Mouse (Mus musculus): ENCODE measurements around the gene Vpreb3. TPM values are rescaled to one million over a fixed set of nuclear protein-coding genes. Genes with fewer than 3 reads are reported as not detected.
"Not testable (repeated sequence)": the region's sequence is repeated elsewhere in the genome, so short reads cannot be mapped to it uniquely, and the experiment has no call there.

Gene Vpreb3
- total RNA-seq, 2 experiments from 2014 or later, result not detected

- intact Hi-C loops (cut with DNase I), result loop anchor here (5.0 to 10.0 kb wide), 3 partner anchors 54 to 367 kb away; partner anchors contain the start of gene Ggt5
- peak; percentile 38 for DNase-seq
Observed at GRCm38 (mm10) chr10:75951424-75952050, 8.7 kb downstream of the Vpreb3 start.

- DNase-seq, result no peak
- intact Hi-C loops (cut with DNase I), result loop anchor here (5.0 to 10.0 kb wide), 3 partner anchors 57 to 370 kb away; partner anchors contain the start of gene Ggt5
Observed at GRCm38 (mm10) chr10:75954381-75954811, 11.5 kb downstream of the Vpreb3 start, which contains the start of gene Gm5134. TSS of gene Gm5134 (plus strand) at chr10:75954514.

GRCm38 (mm10) chr10:75973846-75974245 lies 31.0 kb downstream of the Vpreb3 start:
- intact Hi-C loops (cut with DNase I), result loop anchor here (10.0 kb wide), 1 partner anchor 231 kb away; no protein-coding TSS in a partner anchor
- DNase-seq, result no peak

- DNase-seq, result no peak
- intact Hi-C loops (cut with DNase I), result loop anchor here (10.0 kb wide), 1 partner anchor 230 kb away; no protein-coding TSS in a partner anchor
Observed at GRCm38 (mm10) chr10:75975216-75975615, 32.4 kb downstream of the Vpreb3 start.

GRCm38 (mm10) chr10:75978119-75978834 lies 35.4 kb downstream of the Vpreb3 start:
- intact Hi-C loops (cut with DNase I), result loop anchor here (10.0 kb wide), 1 partner anchor 227 kb away; no protein-coding TSS in a partner anchor
- peak; percentile 27 for DNase-seq

- intact Hi-C loops (cut with DNase I), result loop anchor here (10.0 kb wide), 1 partner anchor 226 kb away; no protein-coding TSS in a partner anchor
- DNase-seq, result no peak
Observed at GRCm38 (mm10) chr10:75978835-75979157, 35.9 kb downstream of the Vpreb3 start.

GRCm38 (mm10) chr10:75979432-75979831 lies 36.6 kb downstream of the Vpreb3 start:
- intact Hi-C loops (cut with DNase I), result loop anchor here (10.0 kb wide), 1 partner anchor 225 kb away; no protein-coding TSS in a partner anchor
- DNase-seq, result no peak

- no peak for DNase-seq
- intact Hi-C loops (cut with DNase I), result no loop called here
Observed at GRCm38 (mm10) chr10:75990430-75991042, 47.7 kb downstream of the Vpreb3 start.

- DNase-seq, result no peak
- intact Hi-C loops (cut with DNase I), result no loop called here
Observed at GRCm38 (mm10) chr10:75993616-75994240, 50.9 kb downstream of the Vpreb3 start.

GRCm38 (mm10) chr10:75994531-75995210 lies 51.8 kb downstream of the Vpreb3 start:
- DNase-seq; intact Hi-C loops (cut with DNase I): not testable (repeated sequence)

GRCm38 (mm10) chr10:75995463-75995862 lies 52.6 kb downstream of the Vpreb3 start:
- intact Hi-C loops (cut with DNase I), result no loop called here
- no peak for DNase-seq

- intact Hi-C loops (cut with DNase I), result no loop called here
- DNase-seq, result no peak
Observed at GRCm38 (mm10) chr10:75996315-75996714, 53.5 kb downstream of the Vpreb3 start.

Other genes starting within 250 kb of the Vpreb3 start
- gene Cabin1, start 178.7 kb upstream of the Vpreb3 start, total RNA-seq (2021), result 100 to 1,000 TPM in 1 of 2 experiments, 10 to 100 TPM in 1; 93.1 to 101 TPM
- 10 to 100 TPM; 34.0 to 36.1 TPM for gene Ddt, start 169.6 kb upstream of the Vpreb3 start, total RNA-seq (2021)
- gene Gm20441, start 162.1 kb upstream of the Vpreb3 start, total RNA-seq (2021), result not detected
- gene Gstt3, start 161.6 kb upstream of the Vpreb3 start, total RNA-seq (2021), result under 1 TPM; 0.60 to 0.70 TPM
- gene Gstt1, start 144.5 kb upstream of the Vpreb3 start, total RNA-seq (2021), result 1 to 10 TPM; 6.6 to 9.4 TPM
- gene Gstt4, start 120.5 kb upstream of the Vpreb3 start, total RNA-seq (2021), result not detected
- gene Gstt2, start 105.6 kb upstream of the Vpreb3 start, total RNA-seq (2021), result 1 to 10 TPM; 3.6 to 4.3 TPM
- gene Mif, start 82.8 kb upstream of the Vpreb3 start, total RNA-seq (2021), result 100 to 1,000 TPM; 844 to 864 TPM
- gene Derl3, start 49.6 kb upstream of the Vpreb3 start, total RNA-seq (2021), result 1 to 10 TPM; 2.1 to 2.7 TPM
- gene Smarcb1, start 21.4 kb upstream of the Vpreb3 start, total RNA-seq (2021), result 100 to 1,000 TPM; 138 to 139 TPM
- gene Chchd10, start 9.9 kb upstream of the Vpreb3 start, total RNA-seq (2021), result 10 to 100 TPM; 39.2 to 59.6 TPM
- 10 to 100 TPM in 1 of 2 experiments, 1 to 10 TPM in 1; 9.9 to 10.7 TPM for gene Mmp11, start 6.6 kb upstream of the Vpreb3 start, total RNA-seq (2021)
- 1 to 10 TPM in 1 of 2 experiments, under 1 TPM in 1; 0.48 to 1.1 TPM for gene Gm867, start 2.4 kb upstream of the Vpreb3 start, total RNA-seq (2021)
- gene Gm5134, start 11.5 kb downstream of the Vpreb3 start, total RNA-seq (2021), result not detected
- gene Zfp280b, start 89.6 kb downstream of the Vpreb3 start, total RNA-seq (2021), result 10 to 100 TPM; 10.3 to 11.4 TPM
- not detected for gene Slc5a4b, start 167.9 kb downstream of the Vpreb3 start, total RNA-seq (2021)
- gene Slc5a4a, start 204.4 kb downstream of the Vpreb3 start, total RNA-seq (2021), result not detected